Mouse (Mus musculus) gonadal fat pad, adult 2 months (tissue): ENCODE data around the gene Timp3. TPM values are rescaled to one million over a fixed set of nuclear protein-coding genes. Genes with fewer than 3 reads are reported as not detected.

Source experiments
- DNase-seq: peaks from one replicate; pipeline ENCODE4 v3.0.0-alpha.2; 2012; ENCODE audit warnings: low read depth
- polyA plus RNA-seq: library from polyadenylated mRNA; depleted of rRNA; stranded (reverse); fragments of >200 nt; gene quantifications from 2 replicates; pipeline ENCODE4 v1.2.3, GENCODE M21; 2012; rRNA removed

Gene Timp3
- 89.3 and 111 TPM in 2 replicates for polyA plus RNA-seq

DNA sequence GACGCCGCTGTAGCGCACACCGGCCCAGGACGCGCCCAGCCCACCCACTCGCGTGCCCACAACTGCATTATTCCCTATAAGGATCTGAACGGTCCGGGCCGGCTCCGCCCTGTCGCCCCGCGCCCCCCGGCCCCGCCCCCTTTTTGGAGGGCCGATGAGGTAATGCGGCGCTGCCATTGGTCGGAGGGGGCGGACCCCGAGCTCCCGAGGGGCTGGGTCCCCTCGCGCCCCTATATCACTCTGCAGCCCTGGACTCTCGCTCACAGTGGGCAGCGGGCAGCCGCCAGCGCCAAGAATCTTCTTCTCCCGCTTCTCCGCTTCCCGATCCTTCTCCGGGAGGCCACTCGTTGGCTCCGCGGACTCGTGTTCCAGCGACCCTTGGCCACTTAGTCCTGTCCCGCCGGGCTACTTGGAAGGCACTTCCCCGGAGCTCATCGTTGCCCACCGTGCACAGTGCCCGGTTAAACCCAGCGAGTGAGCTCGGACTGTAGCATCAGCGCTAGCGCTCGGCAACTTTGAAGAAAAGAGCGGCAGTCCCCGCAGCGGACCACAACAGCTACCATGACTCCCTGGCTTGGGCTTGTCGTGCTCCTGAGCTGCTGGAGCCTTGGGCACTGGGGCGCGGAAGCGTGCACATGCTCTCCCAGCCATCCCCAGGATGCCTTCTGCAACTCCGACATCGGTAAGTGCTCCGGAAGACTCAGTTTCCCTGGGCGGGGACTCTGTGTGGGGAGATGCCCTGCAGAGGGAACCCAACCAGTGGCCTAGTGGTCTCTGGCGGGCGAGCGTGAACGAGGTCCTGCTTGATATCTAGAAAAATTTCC lies at the start of gene Timp3:
TSS of gene Timp3 (plus strand) at position 80 of the 824 bp plus-strand sequence.
- DNase-seq: no peak

DNA sequence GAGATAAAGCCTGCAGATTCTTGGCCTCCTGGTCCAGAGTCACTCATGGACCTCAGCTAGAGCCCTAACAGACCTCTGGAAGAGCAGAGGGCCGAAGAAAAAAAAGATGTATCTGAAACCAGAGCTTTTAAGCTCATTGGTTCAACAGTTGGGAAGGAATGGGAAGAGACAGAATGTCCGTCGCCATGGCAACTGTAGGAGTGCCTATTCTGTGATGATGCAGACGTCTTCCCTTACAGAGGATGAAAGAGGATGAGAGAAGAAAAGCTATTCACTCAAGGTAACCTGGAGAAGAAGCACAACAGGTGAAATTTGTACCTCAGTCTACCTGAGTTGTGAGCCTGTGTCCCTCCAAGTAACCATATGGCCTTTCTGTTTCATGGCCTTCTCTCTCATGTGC lies 44.0 kb upstream of the Timp3 start:
- DNase-seq: no peak

DNA sequence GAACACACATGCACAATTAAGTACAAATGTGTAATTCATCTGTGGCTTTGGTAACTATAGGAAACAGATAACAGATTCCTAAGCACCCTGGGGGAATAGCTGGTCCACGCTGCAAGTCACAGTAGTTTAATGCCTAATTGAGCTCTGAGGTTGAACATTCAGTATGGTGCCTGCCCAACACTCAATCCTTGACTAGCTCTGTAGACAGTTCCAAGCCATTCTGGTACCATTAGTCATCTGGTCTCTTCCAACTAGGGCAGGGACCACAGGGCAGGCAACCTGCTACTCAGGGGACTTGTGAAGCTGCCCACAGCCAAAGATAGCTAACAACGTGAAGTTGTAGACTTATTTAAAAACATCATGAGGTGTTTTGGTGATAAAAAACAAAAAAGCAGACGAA lies 43.1 kb upstream of the Timp3 start:
- DNase-seq: no peak

DNA sequence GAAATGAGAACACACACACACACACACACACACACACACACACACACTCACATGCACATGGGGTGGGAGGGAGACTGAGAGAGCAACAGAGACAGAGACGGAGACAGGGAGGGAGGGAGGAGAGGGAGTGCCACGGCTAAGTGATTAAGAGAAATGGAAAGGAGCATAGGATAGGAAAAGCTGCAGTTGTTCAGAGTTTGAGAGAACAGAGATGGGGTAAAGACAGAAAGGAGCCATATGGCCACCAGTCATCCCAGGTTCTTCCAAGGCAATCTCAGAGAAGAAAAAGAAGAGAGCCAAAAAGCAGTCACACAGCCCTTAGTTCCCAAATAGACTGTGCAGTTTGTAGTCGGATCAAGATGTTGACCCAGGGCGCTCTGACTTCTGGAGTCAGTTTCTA lies 42.1 kb upstream of the Timp3 start:
- DNase-seq: no peak

DNA sequence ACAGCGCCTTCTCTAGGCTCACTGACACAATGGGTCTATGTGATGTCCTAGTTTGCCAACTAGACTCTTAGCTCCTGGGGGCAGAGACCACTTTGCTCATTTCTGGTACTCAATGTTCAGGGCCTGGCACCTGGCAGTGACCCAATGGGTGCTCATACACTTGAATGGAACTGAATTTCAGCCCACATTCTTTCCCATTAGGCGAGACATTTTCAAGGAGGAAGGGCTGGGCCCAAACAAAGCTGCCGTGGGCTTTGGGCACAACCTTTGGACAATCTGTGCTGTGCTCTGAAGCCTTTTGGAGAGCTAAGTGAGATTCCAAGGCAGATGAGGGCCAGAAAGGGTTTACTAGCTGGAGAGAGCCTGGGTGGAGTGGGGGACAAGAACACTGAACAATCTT lies 41.2 kb upstream of the Timp3 start:
- no peak for DNase-seq

DNA sequence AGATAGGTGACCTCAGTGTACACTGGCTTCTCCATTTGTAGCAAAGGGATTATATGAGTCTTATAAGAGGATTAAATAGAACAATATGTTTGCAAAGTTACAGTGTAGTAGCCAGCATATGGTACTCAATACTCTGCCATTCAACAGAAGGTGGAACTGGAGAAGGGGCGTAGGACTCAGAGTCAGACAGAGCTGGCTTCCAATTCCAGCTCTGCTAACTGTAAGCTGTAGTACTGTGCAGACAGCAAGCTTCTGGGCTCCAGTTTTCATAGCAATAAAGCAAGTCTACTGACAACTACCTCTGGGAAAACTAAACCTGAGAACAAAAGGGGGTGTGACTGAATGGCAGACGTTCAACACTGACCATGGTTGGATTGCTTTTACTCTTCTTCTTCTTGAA lies 38.4 kb upstream of the Timp3 start:
- no peak for DNase-seq

DNA sequence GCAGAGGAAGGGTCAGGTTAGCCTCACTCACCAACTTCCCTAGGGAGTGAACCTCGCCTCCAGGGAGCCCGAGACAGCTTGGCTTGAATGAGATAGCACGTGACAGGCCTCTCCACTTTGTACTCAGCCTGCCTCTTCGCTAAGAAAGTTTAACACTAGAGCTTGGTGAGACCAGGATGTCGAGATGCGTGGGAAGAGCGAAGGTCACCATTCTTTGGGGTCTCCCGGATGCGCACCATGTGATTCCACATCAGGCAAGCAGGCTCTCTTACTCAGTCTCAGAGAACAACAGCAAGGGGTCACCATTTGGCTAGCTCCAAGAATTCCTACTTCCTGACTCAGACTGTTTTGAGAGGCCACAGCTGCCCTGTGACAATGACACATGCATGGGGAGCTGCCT lies 35.6 kb upstream of the Timp3 start:
- DNase-seq: no peak

DNA sequence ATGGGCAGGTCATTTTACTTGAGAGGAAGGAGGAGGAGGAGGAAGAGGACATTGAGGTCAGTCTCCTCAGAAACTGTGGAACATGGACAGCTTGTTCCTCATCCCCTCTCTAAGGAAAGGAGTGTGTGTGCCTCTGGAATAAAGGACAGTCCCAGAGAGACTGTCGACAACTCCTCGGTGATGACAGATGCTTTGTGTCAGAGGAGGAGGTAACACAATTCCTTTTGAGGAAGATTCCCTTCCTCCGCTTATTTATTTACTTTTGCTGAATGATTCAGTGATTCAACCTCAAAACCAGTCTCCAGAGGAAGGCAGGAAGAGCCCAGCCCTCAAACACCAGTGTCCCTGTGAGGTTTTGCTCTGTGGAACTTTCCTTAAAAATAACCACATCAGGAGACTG lies 29.9 kb upstream of the Timp3 start:
- DNase-seq: no peak

DNA sequence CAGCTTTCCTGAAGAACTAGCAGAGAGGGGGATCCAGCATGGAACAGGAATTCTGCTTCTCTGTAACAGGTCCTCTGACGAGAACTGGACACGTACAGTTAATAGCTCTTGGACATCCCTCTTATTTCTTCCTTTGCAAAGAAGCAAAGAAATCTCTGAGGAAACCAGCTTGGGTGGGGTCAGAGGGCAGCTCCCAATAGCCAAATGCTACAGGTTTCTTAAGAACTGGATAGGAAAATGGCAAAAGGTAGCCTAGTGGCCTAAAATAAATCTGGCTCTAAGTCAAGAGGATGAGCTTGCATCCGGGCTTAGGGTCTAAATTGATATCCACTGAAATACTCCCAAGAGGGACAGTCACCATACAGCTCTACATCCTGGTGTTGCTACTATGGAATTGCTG lies 27.3 kb upstream of the Timp3 start:
- DNase-seq: no peak

DNA sequence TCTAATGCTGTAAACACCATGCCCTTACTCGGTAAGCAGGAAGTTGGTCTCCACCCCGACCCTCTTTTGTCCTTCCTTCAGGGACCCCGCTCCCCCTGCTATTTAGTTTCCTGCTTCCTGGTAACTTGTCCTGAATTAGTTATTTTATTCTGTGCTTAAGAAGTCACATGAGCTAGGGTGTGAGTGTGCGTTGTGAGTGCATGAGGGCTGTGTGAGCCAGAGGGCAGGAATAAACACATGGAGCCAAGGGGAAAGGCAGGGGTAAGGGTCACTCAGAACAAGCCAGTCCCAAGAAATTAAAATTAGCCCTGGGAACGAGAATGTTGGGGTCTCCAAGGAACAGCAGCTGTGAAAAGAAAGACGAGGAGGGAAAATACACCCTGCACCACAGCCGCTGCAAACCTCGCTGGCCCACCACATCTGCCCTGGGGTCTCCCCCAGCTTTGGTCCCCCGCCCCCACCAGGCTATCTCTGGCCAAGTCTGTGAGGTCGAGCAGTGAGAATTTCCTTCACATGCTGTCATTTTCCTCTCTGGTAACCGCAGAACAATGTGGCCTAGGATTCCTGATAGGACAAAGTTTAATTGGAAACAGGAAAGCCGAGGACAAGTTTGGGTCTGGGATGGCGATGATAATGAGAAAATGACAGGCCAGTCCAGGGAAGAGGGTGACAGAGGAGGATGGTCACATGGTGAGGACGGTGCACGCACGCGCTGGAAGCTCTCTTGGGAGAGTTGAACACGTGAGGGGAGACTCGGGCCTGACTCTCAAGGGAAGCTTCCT lies 26.6 kb upstream of the Timp3 start:
- no peak for DNase-seq

DNA sequence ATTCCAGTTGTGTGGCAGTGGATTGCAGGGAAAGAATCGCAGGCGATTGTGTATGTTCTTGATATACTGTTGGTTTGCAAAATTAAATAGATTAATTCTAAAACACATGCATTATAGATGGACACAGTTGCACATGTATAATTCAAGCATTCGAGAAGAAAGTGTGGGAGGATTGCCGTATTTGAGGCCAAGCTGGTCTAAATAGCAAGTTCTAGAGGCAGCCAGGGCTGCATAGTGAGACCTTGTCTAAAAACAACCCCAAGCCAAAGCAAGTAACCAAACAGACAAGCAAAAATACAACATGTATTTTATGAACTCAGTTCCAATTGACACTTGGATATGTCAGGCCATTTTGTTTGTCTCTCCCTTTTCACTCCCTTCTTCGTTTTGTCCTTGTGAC lies 24.6 kb upstream of the Timp3 start:
- no peak for DNase-seq

DNA sequence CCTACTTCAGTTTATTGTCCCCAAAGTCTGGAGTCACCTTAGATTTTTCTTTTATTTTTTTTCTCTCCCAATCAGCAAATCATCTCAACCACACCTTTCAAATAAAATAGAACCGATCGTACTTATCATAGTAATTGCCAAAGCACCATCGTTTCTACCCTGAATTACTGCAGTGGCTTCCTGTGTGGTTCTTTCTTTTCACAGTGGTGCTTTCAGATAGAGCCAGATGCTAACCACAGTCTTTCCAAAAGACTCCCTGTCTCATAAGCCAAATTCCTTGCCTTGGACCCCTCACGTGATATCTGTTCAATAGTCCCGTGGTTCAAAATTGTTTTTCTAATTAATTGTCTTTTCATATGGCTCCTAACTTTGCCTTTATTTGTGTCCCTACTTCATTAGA lies 22.8 kb upstream of the Timp3 start:
- DNase-seq: no peak

DNA sequence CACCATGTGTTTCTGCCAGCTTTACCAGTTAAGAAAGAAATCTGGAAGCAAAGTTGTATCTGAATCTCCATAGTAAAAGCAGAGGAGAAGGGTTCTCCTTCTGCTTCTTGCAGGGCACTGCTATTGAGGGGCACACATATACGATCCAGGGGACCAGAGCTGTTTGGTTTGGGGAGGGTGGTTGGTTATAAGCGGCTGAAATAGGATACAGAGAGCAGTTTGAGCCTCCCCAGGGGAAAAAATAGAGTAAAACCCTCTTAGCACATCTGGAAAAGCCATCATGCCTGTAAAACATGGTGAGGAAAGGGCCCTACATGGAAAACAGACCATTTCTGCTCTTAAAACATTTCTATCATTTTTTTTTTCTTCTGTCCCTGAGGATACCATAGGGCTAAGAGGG lies 21.7 kb upstream of the Timp3 start:
- DNase-seq: no peak

DNA sequence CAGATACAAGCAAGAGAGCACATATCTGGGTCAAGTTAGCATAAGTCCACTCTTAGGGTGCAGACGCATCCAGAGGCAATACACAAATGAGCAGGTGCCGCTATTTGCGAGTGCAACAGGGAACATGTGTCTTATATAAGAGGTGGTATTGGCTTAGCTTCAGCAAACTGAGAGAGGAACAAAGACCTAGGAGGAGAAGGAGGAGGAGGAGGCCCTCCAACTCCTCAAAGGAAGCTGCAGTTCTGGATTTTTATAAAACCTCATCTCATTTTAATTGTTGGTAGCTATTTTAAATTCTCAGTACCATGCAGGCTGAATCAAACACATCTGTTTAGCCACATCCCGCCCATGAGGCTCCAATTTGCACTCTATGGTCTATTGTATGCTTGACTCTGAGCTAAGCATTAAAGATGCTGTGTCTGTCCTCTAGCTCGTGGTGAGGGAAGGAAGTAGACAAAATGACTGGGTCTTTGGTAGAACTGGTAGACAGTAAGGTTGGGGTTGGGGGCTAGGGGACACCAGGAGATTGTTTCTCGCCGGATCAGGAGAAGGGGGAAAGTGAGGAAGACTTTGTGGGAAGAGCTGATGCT lies 20.5 kb upstream of the Timp3 start:
- DNase-seq: no peak

DNA sequence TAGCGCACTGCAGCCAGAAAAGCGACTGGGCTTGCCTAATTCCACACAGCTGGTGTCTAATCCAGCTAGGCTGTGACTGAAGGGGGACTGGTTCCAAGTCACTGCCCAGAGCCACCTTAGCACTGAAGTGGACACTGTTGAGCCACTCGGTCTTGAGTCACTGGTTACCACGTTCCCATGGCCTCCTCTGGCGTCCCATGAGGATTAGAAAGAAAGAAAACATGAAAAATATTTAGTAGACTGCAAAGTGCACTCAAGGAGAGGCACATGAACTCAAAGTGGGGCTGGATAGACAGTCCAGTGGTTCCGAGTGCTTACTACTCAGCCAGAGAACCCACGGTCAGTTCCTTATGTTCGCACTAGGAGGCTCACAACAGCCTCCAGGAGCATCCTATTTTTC lies 18.9 kb upstream of the Timp3 start:
- DNase-seq: no peak

DNA sequence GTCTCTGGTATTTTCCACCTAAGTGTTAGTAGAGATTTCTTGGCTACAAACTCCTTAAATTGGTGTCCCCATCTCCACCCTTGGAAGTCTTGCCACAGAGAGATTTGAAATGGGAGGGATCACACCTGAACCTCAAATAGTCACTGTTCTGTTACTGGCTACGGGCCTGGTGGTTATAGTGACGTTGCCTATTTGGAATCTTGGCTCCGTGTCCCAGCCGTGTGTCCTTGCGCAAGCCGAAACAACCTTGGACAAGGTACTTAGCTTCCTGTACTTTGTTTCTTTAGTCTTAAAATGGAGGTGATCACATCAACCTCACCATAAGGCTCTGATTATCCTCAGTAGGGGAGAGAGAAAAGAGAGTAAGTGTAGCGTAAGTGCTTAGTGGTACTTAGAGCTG lies 13.7 kb upstream of the Timp3 start:
- no peak for DNase-seq

DNA sequence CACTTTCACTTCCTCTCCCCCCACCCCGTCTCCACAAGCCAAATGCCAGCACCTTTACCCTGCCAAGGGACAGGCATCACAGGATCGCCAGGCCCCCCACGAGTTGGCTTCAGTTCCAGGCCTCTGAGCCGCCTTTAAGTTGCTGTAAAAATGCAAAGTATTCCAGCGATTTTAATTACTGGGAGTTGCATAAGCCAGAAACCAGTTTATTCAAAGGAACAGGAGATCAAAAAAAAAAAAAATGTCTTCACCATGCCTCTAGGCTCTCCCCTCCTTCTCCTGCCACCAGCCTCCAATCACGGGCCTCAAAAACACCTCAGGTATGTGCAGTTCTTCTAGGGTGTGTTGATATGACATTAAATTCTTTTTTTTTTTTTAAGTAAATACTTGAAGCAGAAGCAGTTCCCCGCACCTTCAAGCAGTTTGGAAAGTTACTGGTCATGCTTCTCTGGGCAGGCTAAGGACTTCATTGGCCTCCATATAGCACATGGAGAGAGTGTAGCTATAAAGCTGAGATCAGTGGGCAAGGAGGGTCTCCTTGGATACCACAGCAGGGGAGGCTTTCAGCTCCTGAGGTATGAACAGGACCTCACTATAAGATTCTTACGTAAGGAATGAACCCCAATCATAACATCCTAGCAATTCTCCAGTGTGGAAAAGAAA lies 9.9 kb upstream of the Timp3 start:
- DNase-seq: no peak

DNA sequence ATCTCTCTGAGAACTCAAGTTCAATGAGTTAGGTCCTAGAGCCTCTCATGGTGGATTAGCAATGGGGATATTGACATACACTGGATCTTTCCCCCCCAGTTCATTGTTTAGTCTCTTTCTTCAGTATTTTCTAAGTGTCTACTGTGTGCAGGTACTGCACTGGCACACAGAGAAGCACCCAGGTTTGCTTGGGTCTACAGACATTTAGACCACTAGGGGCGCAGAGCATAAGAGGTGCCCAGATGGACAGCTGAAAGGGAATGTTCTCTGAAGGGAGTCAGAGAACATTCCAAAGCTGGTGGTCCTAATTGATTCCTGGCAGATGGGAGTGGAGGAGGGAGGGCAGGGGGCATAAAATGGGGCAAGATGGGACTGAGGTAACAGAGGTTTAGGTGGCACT lies 6.3 kb upstream of the Timp3 start:
- no peak for DNase-seq

DNA sequence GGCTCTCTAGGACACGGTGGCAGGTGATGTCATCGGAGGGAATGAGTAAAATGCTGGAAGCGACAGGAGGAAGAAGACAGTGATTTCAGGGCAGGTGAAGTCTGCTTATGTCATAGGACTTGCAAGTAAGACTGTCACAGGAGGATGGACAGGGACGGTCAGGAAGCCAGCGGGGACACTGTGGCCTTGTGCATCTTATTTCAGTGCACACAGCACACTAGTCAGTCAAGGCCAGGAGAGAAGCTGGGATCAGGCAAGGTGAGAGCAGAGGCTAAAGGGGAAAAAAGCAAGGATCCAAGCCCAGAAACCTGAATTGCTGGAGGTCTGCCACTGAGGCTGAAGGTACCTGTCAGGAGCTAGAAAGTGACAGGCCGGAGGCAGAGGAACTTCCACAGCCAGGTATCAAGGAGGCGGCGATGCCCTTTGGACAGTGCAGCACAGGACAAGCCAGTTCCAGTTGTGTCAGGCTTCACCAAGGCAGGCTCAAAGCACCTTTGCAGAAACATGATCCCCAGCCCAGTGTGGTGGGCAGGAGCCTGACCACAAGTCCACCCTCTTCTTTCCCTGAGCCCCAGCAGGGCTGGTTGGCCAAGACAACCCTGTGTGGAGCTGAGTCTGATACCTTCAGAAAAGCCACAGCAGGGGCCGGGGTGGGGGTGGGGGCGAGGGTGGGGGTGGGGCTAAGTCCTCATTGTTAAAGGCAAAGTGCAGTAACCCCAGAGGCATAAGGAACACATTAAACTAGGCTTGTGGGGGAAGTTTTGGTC lies 5.4 kb upstream of the Timp3 start:
- no peak for DNase-seq

DNA sequence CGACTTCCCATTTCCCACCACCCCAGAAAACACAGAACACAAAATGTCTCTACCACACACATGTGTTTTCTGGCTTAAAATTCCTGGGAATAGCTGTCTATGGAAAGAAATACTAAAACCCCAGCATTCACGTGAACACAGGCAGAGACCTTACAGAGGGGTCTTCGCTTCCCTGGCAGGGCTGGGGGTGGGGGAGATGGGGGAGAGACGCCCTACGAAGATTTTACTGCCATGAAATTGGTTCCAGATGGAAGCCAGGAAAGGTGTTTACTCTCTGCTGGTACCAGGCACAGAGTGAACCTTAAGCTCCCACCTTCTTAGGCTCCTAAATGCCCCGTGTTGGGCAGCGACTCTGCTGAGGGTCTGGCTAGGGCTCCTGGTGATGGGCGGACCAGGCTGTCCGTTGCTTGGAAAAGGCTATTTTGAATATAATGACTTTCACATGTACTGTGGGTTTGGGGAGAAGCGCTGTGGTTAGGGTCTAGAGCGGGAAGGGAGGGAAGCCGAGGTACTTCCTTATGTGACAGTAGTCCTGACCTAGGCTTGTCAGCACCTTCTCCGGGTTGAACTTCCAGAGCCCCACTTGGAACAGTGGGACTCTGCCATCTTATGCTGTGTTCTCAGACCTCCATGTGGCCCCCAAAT lies 4.6 kb upstream of the Timp3 start:
- no peak for DNase-seq

DNA sequence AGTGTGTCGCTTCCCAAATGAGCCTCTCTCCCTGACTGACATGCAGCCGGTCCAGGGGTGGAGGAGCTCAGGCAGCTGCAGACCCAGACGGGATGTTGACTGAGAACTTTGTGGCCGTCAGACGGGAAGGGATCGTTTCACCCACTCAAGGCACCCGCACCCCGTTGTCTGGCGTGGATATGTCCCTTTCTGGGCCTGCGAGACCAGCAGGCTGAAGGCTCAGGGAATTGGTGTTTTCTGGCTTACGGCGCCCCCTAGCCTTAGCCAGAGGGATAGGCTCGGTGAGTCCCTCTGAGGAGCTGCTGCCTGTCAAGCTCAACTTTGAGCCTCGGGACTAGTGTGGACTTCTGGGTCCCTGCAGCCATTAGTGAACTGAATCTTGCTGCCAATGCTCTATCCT lies 4.1 kb upstream of the Timp3 start:
- no peak for DNase-seq
